Mouse (Mus musculus) stomach, embryonic 16.5 days (tissue): Measurements from ENCODE around the gene Slc39a11. TPM values are rescaled to one million over a fixed set of nuclear protein-coding genes. Genes with fewer than 3 reads are reported as not detected.

Source experiments
- ATAC-seq: fragments of 200-750 bp; cut with Nextera tagmentation; 2 replicates; pipeline ENCODE4 v1.8.0; 2017; ENCODE audit warnings: moderate number of reproducible peaks, moderate TSS enrichment; ENCODE audit not compliant: insufficient read depth, low FRiP score
- H3K27ac ChIP-seq: fragments of 300-500 bp; sonication (generic); 2 replicates; pipeline ENCODE4 v1.5.1; 2014; ENCODE audit warnings: low read length
- H3K27me3 ChIP-seq: fragments of 300-500 bp; sonication (generic); 2 replicates; pipeline ENCODE4 v1.6.1; 2014; ENCODE audit warnings: low read length, control low read depth, mixed read lengths; ENCODE audit not compliant: control insufficient read depth, insufficient read depth
- H3K36me3 ChIP-seq: fragments of 300-500 bp; sonication (generic); 2 replicates; pipeline ENCODE4 v1.6.1; 2014; ENCODE audit warnings: low read length; ENCODE audit not compliant: control insufficient read depth, insufficient read depth
- H3K4me1 ChIP-seq: fragments of 300-500 bp; sonication (generic); 2 replicates; pipeline ENCODE4 v1.6.1; 2014; ENCODE audit warnings: low read length, control low read depth, mixed read lengths; ENCODE audit not compliant: control insufficient read depth, insufficient read depth
- H3K4me2 ChIP-seq: fragments of 300-500 bp; sonication (generic); 2 replicates; pipeline ENCODE4 v1.6.1; 2014; ENCODE audit warnings: low read depth, low read length, mixed read lengths
- H3K4me3 ChIP-seq: fragments of 300-500 bp; sonication (generic); replicated peaks from 2 replicates; pipeline ENCODE4 v1.5.1; 2014; ENCODE audit warnings: mild to moderate bottlenecking, low read length
- H3K9ac ChIP-seq: fragments of 300-500 bp; sonication (generic); 2 replicates; pipeline ENCODE4 v1.6.1; 2014; ENCODE audit warnings: low read length
- H3K9me3 ChIP-seq: fragments of 300-500 bp; sonication (generic); replicated peaks from 2 replicates; pipeline ENCODE4 v1.6.1; 2016; ENCODE audit warnings: low read length, control low read depth; ENCODE audit not compliant: control insufficient read depth
- whole genome bisulfite sequencing: fragments of 180-500 bp; shearing (Covaris S2); extraction: QIAGEN DNeasy Blood & Tissue Kit; methylation state at CpG from one replicate; pipeline ENCODE4 v1.1.7; 2014; 5-methylcytosine and 5-hydroxymethylcytosine counted together
- polyA plus RNA-seq: library from polyadenylated mRNA; unstranded; fragments of >200 nt; fragmentation: Nextera tagmentation; extraction: Ambion mirVana; gene quantifications from 2 replicates; pipeline ENCODE4 v1.2.1, GENCODE M21; 2015

Gene Slc39a11
- polyA plus RNA-seq, 1 experiment from 2014 or later = 47.9 TPM

DNA sequence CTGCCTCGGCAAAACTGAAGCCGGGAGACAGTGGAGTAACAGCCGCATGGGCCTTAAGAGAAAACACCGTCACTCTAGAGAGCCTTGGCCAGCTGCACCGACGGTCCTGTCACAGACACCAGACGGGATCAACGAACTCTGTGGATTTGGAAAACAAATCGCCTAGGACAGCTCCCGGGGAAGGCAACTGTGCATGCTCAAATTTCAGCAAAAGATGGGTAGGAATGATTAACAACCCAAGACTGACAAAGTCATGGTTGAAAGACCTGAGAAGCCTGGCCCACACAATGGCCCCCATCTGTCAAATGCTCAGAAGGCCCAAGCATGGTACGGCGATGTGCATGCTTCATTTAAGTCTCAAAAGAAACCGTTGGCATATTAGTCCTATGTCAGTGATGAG is 281.8 kb downstream of the Slc39a11 start:
- H3K4me3 ChIP-seq = no peak overlapping the region
- no peak for ATAC-seq
- H3K9me3 ChIP-seq = no peaks in the 10 kb centered on the region
- H3K27me3 ChIP-seq = no peaks in the 10 kb centered on the region
- 46% methylated on average over 13 of the region's 13 CpGs for WGBS
- no peak overlapping the region for H3K9ac ChIP-seq
- no peak overlapping the region for H3K4me2 ChIP-seq
- no peaks in the 10 kb centered on the region for H3K4me1 ChIP-seq
- no peaks in the 10 kb centered on the region for H3K36me3 ChIP-seq
- no peak overlapping the region for H3K27ac ChIP-seq

DNA sequence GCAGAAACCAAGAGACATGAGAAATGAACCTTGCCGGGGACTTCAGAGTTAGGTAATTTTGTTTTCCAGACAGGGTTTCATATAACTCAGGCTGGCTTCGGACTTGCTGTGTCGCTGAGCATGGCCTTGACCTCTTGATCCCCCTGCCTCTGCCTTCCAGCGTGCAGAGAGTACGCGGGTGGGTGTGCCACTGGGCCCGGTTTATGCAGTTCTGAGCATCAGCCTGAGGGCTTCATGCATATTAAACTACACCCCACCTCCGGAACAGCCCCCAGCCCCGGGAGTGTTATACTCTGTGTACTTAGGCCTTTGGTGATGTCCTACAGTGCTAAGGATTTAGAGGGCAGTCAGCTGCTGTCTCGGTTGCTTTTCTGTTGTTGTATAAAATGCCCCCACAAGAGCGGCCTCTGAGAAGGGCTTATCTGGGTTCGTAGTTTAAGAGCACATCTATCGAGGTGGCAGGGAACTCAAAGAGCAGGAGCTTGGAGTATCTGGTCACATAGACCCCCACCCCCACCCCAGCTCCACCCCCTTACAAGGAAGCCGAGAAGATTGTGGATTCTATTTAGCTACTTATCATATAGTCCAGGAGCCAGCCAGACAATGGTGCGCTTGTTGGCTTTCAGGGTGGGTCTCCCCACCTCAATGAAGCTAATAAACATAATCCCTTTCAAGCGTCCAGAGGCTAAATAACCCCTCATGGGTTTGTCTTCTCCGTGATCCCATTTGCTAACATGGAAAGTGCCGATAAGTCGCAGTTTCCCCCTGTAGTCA is 283.4 kb downstream of the Slc39a11 start:
- WGBS = 48% methylated on average over 19 of the region's 19 CpGs
- H3K9ac ChIP-seq = no peak overlapping the region
- no peak overlapping the region for H3K27ac ChIP-seq
- no peaks in the 10 kb centered on the region for H3K4me1 ChIP-seq
- H3K4me3 ChIP-seq = no peak overlapping the region
- no peak overlapping the region for H3K4me2 ChIP-seq
- H3K36me3 ChIP-seq = no peaks in the 10 kb centered on the region
- ATAC-seq = no peak
- H3K27me3 ChIP-seq = no peaks in the 10 kb centered on the region
- H3K9me3 ChIP-seq = no peaks in the 10 kb centered on the region

DNA sequence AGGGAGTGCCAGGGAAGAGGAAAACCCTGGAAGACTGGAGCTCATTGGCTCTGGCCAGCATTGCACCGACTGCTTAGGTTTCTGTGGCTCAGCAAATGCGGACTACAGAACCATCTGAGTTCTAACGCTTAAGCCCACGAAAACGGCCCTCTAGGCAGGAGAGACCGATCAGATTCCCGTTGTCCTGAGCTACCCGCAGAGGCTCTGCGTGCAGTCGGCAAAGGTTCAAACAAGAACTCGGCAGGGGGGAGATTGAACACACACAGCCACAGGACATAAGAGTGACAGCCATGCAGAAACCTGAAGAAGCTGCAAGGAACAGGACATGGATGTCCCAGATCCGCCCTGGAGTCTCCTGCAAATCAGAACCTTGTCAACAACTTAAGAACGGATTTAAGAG is 286.1 kb downstream of the Slc39a11 start:
- no peak for ATAC-seq
- Histone ChIP-seq H3K4me2 (no peak overlapping the region), H3K27me3 (no peaks in the 10 kb centered on the region), H3K36me3 (no peaks in the 10 kb centered on the region), H3K9ac (no peak overlapping the region), H3K4me1 (no peaks in the 10 kb centered on the region), H3K4me3 (no peak overlapping the region), H3K9me3 (no peaks in the 10 kb centered on the region), H3K27ac (no peak overlapping the region)
- 50% methylated on average over 13 of the region's 13 CpGs for WGBS

DNA sequence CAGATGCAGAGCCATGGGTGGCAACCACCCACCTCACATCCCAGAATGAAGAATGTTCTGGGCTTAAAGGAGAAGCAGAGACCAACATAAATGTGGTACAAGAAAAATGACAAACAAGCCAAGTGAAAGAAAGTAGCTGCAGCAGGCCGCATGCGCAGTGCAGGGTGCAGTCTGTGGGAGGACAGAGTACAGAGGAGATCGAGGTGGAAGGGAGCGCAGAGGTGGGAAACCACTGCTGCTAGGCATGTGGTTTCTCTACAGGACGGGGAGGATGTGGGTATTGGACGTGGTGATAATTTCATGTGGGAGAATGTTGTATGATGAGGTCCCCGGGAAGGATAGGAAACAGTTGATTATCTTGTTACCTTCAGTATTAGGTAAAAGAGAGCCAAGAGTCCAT is 287.3 kb downstream of the Slc39a11 start:
- H3K9ac ChIP-seq = no peak overlapping the region
- no peak overlapping the region for H3K4me3 ChIP-seq
- H3K4me2 ChIP-seq = no peak overlapping the region
- H3K27ac ChIP-seq = no peak overlapping the region
- WGBS = 83% methylated on average over 7 of the region's 7 CpGs
- H3K9me3 ChIP-seq = no peaks in the 10 kb centered on the region
- no peaks in the 10 kb centered on the region for H3K36me3 ChIP-seq
- no peaks in the 10 kb centered on the region for H3K4me1 ChIP-seq
- no peaks in the 10 kb centered on the region for H3K27me3 ChIP-seq
- ATAC-seq = no peak

DNA sequence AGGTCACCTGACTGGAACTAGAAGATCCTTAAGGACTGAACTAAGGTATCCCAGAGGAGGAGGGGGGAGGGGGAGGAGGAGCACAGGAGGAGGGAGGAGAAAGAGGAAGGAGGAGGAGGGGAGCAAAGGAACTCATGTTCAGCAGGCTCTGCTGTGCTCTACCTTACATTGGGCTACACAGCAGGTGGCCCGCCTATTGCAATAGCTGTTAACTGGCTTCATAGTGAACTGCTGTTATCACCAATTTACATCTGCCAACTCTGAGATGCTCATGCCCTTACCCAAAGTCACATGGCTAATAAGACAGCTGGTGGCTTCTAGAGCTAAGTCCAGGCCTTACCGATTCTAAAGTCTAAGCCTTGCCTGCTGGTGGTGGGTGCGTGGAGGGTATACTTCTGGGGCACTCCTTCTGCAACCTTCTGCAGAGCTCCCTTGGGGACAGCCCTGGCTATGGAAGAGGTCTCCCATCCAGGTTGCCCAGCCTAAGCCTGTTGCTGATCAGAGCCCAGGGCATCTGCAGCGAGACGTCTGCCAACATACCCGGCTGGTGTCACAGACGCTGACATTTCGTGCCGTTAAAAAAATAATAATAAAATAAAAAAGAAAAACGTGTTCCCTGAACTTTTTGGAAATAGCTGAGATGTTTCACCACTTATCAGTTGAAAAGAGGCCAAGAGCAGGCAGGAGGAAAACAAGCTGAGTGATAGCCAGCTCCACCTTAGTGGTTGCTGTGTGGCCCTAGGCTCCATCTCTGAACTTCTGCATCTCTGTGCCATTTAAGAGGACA is 289.6 kb downstream of the Slc39a11 start:
- Histone ChIP-seq H3K27me3 (no peaks in the 10 kb centered on the region), H3K27ac (no peak overlapping the region), H3K9ac (no peak overlapping the region), H3K9me3 (no peaks in the 10 kb centered on the region), H3K4me3 (no peak overlapping the region), H3K36me3 (no peaks in the 10 kb centered on the region), H3K4me2 (no peak overlapping the region), H3K4me1 (no peaks in the 10 kb centered on the region)
- WGBS = 88% methylated on average over 10 of the region's 10 CpGs
- no peak for ATAC-seq

DNA sequence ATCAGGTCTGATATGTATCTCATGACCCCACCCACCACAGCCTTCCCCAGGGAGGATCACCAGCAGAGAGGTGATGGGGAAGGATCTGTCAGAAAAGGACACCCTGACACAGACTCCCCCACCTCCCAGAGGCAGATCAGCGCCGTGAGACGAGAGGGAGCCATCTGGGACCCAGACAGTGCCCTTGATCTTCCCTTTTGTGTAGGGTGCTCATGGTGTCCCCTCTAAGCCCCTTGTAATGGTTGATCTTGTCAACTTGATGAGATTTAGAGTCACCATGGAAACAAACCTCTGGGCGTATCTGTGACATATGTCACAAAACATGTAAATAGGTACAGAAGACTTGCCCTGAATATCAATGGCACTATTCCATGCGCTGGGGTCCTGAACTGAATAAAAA is 293.9 kb downstream of the Slc39a11 start:
- Histone ChIP-seq H3K4me2 (no peak overlapping the region), H3K9ac (no peak overlapping the region), H3K36me3 (no peaks in the 10 kb centered on the region), H3K4me1 (no peaks in the 10 kb centered on the region), H3K27ac (no peak overlapping the region), H3K9me3 (no peaks in the 10 kb centered on the region), H3K4me3 (no peak overlapping the region), H3K27me3 (no peaks in the 10 kb centered on the region)
- 88% methylated on average over 5 of the region's 5 CpGs for WGBS
- no peak for ATAC-seq

DNA sequence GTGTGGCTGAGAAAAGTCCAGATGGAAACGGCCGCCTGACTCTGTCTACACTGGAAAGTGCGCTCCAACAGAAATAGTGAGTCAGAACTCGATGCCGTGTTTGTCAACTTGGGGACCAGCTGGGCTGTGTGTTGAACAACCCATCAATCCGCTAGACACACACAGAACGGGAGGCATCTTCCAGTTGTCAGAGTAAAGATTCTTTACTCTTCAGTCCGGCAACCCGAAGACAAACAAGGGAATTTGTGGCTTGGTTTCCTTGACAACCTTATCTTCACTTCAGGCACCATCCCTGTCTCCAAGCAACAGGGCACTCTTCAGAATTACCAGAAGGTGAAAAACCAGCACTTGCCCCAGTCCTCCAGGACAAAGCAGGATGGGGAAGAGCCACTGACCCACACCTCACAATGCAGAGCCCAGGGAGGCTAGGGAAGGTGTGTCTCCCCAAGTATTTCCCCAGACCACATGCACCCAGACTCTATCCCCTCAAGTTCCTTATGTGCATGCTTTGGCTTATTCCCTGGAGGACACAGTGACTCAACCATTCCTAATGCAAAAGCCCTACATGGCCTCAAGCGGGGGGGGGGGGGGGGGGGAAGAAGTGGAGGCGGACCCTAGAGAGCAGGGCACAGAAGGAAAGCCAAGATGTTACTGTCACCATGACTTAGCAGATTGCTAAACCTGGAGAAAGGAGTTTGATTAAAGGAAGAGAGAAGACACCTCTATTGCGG is 297.6 kb downstream of the Slc39a11 start:
- peaks cover 4% of the 10 kb centered on the region; the same call in 1 of the 2 replicates for H3K36me3 ChIP-seq
- no peak overlapping the region for H3K9ac ChIP-seq
- no peak overlapping the region for H3K4me2 ChIP-seq
- peaks cover 11% of the 10 kb centered on the region for H3K9me3 ChIP-seq
- no peak overlapping the region for H3K27ac ChIP-seq
- no peaks in the 10 kb centered on the region for H3K27me3 ChIP-seq
- H3K4me3 ChIP-seq = no peak overlapping the region
- WGBS = 30% methylated on average over 12 of the region's 12 CpGs
- no peak for ATAC-seq
- H3K4me1 ChIP-seq = no peaks in the 10 kb centered on the region

DNA sequence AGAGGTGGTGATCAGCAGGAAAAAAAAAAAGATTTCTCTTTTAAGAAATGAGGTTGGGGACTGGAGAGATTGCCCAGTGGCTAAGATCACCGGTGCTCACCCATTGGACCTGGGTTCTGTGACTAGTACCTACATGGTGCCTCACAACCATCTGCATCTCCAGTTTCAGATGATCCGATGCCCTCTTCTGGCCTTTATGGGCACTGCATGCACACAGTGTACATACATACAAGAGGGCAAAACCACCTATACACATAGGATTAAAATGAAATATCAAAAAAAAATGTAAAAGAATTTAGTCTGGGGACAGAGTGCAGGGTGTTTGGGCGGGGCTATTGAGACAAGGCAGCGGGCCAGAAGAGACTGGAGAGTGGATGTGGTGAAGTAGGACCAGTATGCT is 299.3 kb downstream of the Slc39a11 start:
- Histone ChIP-seq H3K27ac (no peak overlapping the region), H3K4me2 (no peak overlapping the region), H3K27me3 (no peaks in the 10 kb centered on the region), H3K9ac (no peak overlapping the region), H3K4me3 (no peak overlapping the region), H3K9me3 (peaks cover 11% of the 10 kb centered on the region), H3K4me1 (no peaks in the 10 kb centered on the region), H3K36me3 (peaks cover 4% of the 10 kb centered on the region; the same call in 1 of the 2 replicates)
- ATAC-seq = no peak
- WGBS = 89% methylated on average over 4 of the region's 4 CpGs
